Mouse (Mus musculus): ENCODE measurements around the gene Sp1.

Gene Sp1

GRCm38 (mm10) chr15:102471295-102471645, 65.3 kb downstream of the Sp1 start:
- in situ Hi-C loops (cut with MboI; ENCODE audit: low sequenced_read_pairs) = no loop called here

GRCm38 (mm10) chr15:102471727-102472126, 65.8 kb downstream of the Sp1 start:
- in situ Hi-C loops (cut with MboI; ENCODE audit: low sequenced_read_pairs) = no loop called here

- in situ Hi-C loops (cut with MboI; ENCODE audit: low sequenced_read_pairs) = no loop called here
These were observed 67.3 kb downstream of the Sp1 start for GRCm38 (mm10) chr15:102473246-102473645.

DNA sequence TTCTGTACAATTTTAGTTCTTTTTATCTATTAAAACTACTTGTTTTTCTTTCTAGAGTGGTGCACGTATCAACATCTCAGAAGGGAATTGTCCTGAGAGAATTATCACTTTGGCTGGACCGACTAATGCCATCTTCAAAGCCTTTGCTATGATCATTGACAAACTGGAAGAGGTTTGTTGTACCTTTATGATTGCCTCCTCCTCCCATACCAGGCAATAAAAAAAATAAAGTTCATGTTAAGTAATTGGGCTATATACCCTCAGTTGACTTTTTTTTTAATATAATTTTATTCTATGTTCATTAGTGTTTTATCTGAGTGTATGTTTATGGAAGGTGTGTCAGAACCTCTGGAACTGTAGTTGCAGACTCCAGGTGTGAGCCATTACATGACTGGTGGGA, 68.6 kb downstream of the Sp1 start:
- in situ Hi-C loops (cut with MboI; ENCODE audit: low sequenced_read_pairs) = no loop called here

- in situ Hi-C loops (cut with MboI; ENCODE audit: low sequenced_read_pairs) = no loop called here
These were observed 77.2 kb downstream of the Sp1 start for GRCm38 (mm10) chr15:102483136-102483535.

- in situ Hi-C loops (cut with MboI; ENCODE audit: low sequenced_read_pairs) = no loop called here
These were observed 79.9 kb downstream of the Sp1 start for GRCm38 (mm10) chr15:102485853-102486252.

Data from CH12F3 (cell line).